Mouse (Mus musculus): ENCODE measurements around the gene Hist1h2bj. TPM values are rescaled to one million over a fixed set of nuclear protein-coding genes. Genes with fewer than 3 reads are reported as not detected.

The Hist1h2bj gene
- total RNA-seq, 2 experiments from 2014 or later: 41.8 to 44.7 TPM

DNA sequence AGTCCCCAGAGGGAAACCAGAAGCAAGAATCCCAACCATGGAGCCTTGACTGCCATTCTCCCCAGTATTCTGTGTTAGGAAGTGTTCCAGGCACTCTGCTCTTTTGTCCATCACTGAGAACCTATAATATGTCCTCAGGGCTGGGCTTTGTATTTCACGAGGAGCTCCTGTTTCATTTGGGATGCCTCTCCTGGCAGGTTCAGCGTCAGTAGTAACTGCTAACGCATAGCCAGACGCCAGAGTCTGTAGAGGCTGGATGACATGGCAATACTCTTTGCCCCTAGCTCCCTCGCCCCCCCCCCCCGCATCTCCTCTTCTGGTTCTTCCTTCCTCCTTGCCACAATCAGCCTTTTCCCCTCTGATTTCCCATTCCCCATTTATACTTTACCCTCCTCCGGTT, 33.4 kb upstream of the Hist1h2bj start, which contains the start of gene Prss16:
Gene Prss16, minus strand, starts transcription at position 101 of the 400 bp plus-strand sequence.
- intact Hi-C loops (cut with DNase I; ENCODE audit: low total_unique reads): loop anchor here (10.0 kb wide), 1 partner anchor 155 kb away; no protein-coding TSS in a partner anchor
- no peak for DNase-seq

DNA sequence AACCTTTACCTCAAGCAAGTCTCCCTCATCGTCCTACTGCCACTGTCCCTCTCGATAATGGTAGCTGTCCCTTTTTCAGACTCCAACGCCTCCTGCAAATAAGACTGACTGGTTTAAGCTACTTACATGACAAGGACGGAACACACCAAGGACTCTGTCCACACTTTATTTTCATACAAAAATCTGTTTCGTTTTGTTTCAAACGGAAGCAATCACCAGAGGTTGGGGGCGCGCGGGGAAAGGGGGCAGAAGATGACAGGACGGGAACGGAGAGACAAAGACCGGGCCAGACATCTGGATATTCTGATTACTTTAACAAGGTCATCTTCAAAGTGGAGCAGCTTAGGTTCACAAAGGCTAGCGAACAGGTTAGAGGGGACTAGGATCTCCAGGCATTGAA, 29.3 kb upstream of the Hist1h2bj start:
- intact Hi-C loops (cut with DNase I; ENCODE audit: low total_unique reads): loop anchor here (10.0 kb wide), 1 partner anchor 159 kb away; no protein-coding TSS in a partner anchor
- no peak for DNase-seq

DNA sequence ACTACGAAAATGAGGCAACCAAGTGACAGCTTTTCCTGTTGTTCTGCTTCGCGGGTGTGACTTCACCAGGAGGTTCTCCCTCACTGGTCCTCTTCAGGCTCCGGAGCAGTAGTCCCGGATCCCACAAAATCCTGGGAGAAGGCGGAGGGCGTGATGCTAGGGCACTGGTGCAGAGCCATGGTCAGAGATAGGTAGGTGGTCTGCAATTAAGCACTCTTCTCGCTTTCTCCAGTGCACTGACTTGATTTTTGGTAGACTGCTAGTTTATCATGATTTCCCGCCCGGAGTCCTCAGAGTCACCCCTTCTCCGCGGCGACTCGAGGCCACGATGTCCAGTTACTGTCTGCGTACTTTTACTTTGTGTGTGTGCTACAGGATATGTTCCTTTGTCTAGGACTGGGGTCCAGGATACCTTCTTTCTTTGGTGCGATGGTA, 28.6 kb upstream of the Hist1h2bj start:
- intact Hi-C loops (cut with DNase I; ENCODE audit: low total_unique reads): loop anchor here (10.0 kb wide), 1 partner anchor 160 kb away; no protein-coding TSS in a partner anchor
- no peak for DNase-seq

DNA sequence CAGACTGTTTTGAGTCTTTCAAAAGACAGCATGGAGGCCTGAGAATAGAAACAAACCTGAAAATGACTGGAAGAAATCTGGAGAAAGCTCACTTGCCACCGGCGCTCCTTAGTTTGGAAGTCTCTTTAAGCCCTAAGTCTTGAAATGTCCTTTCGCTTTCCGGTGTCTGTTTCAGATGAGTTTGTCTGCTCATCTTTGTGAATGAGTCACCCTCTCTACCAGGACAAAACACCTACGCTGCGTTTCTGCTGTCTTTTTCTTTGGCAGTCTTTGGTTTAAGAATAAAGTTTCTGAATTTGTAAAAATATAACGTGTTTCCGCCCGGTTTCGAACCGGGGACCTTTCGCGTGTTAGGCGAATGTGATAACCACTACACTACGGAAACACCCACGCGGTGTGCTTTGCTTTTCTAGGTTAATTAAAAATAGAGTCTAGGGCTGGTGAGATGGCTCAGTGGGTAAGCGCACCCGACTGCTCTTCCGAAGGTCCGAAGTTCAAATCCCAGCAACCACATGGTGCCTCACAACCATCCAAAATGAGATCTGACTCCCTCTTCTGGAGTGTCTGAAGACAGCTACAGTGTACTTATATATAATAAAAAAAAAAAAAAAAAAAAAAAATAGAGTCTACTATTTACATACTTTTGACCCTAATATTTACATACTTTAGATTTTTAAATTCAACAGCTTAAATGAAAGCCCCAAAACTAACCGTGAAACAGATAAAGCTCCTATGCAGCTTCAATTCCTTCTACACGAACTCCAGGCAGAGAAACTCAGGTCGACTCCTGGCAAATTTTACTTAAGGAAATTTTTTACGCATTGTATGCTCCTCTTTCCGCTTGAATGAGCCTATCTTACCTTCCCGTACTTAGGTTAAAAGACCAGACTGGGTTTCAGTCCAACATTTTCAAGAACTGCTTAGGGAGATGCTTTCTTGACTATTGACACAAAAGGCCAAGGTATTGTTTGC, 27.2 kb upstream of the Hist1h2bj start:
- intact Hi-C loops (cut with DNase I; ENCODE audit: low total_unique reads): loop anchor here (5.0 to 10.0 kb wide), 2 partner anchors 33 to 161 kb away; partner anchors contain the start of gene Pom121l2
- peak; percentile 49 for DNase-seq

DNA sequence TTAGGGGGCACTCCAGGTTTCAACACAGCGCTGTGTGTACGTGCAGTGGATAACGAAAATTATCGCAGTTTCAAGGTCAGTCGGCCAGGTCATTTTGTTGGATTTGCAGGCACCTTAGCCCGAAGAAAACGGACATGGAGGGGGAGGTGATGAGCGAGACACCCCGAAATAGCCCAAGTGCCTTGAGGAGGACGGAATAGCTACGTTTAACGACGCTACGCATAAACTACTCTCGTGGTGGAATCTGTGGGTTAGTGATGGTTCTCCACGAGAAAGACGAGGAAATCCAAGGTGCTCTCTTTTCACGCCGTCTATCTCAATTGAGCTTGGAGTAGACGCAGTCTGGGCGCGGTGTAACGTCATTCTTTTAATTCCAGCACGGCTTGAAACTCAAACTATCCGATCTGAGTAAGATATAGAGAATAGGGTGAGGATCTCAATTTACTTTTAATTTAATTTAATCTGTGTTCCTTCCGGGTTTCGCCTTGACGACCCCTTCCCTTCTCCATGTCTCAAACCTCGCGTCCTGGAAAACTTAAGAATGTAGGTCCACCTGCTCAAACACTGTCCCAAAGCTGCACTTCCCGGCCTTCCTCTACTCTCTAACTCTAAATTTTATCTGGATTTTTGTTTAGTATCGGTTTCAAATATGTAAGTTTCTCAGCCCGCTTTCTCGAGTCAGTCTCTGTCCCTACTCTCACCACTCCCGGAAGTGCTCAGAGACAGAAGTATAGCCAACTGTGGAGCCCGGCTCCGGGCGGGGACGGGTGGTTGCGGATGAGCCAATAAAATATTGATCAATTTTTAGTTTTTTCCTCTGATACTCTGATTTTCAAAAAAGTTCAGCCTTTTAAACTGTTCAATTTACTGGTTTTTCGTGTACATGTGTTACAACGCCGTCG, 22.8 kb upstream of the Hist1h2bj start:
- intact Hi-C loops (cut with DNase I; ENCODE audit: low total_unique reads): loop anchor here (5.0 to 10.0 kb wide), 4 partner anchors 38 to 1505 kb away; partner anchors contain the start of gene Pom121l2
- no peak for DNase-seq

DNA sequence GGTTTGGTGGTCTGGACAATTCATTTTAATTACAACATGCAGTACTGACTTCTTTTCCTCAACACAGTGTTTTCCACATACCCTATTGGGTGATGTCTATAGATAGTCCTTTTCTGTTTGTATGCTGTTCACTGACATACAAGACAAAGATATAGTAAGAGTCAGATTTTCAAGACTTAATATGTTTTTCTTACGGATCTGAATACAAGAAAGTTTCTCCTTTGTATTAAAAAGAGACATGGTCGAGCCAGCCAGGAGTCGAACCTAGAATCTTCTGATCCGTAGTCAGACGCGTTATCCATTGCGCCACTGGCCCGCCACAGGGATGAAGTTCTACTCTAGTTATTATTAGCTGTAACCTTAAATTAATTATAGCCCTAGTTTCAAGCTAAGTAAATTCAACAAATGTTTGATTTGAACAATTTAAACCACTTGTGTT, 22.1 kb upstream of the Hist1h2bj start:
- peak; percentile 49 for DNase-seq
- intact Hi-C loops (cut with DNase I; ENCODE audit: low total_unique reads): loop anchor here (10.0 kb wide), 2 partner anchors 1414 to 1504 kb away; no protein-coding TSS in a partner anchor

DNA sequence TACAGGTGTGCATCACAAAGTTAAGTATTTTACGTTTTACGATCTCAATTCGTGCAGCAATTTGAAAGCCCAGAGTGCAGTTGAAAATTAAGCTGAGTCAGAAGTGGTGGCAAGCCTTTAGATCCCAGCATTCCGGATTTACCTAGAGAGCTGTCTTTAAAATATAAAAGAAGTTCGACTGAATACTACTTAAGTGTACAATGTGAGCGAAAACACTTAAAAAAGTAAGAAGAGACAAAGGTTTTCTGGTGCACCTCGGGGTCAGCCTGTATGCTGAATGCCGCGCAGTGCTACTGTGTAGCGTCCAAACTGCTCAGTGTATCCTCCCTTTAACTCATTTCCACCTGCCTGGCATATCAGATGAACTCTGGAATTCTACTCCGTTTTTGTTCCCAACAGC, 21.4 kb upstream of the Hist1h2bj start:
- intact Hi-C loops (cut with DNase I; ENCODE audit: low total_unique reads): loop anchor here (10.0 kb wide), 2 partner anchors 1413 to 1503 kb away; no protein-coding TSS in a partner anchor
- DNase-seq: no peak

DNA sequence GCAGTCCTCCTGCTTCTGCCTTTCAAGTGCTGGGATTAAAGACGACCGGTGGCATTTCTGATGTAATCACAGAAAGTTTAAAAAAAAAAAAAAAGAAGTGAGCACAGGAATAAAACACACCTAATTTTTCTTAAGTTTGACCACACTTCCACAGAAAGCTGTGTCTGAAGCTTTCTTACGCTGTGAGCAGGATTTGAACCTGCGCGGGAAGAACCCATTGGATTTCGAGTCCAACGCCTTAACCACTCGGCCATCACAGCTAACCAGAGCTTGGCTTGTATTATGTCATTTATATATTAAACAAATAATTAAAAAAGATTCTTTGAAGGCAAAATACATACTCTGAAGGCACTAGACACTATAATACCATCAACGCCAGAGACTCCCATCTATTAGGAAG, 20.8 kb upstream of the Hist1h2bj start:
- intact Hi-C loops (cut with DNase I; ENCODE audit: low total_unique reads): loop anchor here (10.0 kb wide), 2 partner anchors 1413 to 1503 kb away; no protein-coding TSS in a partner anchor

DNA sequence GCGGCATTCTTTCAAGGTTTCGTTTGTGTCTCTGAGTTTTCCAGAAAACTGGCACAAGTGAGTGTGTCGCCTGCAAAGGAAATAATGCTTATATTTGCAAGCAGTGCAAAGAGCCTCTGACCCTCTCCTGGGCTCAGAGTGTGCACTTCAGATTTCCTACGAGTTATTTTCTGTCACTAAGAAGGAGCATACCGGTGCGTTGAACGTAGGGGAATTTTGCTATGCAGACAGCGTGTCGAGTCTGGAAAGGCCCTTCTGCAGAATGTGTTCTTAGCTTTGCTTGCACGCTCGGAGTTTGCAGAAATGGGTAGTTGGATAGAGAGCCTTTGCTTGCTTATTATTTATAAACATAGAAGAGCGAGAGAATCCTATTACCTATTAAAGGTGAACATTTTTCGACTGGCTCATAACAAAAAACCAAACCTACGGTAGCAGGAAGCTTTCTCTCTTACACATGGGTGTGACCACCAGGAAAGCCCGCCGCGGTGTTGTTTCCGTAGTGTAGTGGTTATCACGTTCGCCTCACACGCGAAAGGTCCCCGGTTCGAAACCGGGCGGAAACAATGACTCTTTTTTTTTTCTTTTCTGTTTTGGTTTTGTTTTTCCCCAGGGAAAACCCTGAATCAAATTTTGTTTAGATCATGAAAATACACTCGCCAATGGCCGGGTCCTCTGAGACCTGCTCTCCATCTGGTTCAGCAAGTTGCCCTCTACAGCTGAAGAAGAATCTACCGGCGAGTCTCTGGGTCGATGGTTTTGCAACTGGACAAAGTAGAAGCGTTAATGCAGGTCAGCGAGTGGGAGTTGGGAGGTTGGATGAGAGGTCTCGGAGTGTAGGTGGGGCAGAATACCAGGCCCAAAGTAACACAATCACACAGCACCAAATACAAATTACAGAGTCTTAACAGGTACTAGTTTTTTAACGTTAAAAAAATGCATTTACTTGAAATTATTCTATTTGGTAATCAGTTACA, 16.7 kb upstream of the Hist1h2bj start:
- intact Hi-C loops (cut with DNase I; ENCODE audit: low total_unique reads): loop anchor here (10.0 kb wide), 2 partner anchors 1408 to 1498 kb away; no protein-coding TSS in a partner anchor
- DNase-seq: peak; percentile 76

More for the DNA sequence above, 20.8 kb upstream of the Hist1h2bj start:
- DNase-seq: peak; percentile 68

DNA sequence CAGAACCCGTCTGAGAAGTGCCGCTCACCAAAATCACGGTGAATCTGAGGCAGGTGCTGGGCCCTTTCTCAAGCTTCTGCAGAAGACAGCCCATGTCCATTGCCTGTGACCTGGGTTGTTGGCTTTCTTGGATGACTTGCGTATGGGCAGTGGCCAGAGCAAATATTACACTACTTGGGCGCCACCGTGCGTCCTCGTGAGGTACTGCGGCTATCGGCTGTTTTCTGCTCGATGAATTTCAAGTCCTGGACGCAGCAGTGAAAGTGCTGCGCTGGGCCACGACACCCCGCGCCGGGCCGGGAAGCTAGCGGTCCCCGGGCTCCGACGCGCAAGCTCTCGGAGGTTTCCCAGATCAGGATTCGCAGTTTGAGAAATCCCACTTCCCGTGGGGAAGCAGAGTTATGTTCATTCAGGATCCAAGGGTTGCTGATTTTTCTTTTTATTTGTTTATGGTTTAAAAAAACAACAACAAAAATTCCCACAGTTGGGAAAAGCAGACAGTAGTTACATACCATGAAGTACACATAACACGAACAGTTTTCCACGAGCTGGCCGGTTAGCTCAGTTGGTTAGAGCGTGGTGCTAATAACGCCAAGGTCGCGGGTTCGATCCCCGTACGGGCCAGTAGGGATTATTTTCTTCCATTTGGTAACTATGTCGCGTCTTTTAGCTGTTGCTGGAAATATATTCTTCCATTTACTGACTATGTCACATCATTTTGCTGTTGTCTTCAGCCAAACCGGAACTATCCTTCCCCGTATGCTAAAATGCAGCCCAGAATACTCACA, 14.1 kb upstream of the Hist1h2bj start:
- DNase-seq: peak; percentile 91
- intact Hi-C loops (cut with DNase I; ENCODE audit: low total_unique reads): loop anchor here (10.0 kb wide), 2 partner anchors 1406 to 1496 kb away; no protein-coding TSS in a partner anchor

DNA sequence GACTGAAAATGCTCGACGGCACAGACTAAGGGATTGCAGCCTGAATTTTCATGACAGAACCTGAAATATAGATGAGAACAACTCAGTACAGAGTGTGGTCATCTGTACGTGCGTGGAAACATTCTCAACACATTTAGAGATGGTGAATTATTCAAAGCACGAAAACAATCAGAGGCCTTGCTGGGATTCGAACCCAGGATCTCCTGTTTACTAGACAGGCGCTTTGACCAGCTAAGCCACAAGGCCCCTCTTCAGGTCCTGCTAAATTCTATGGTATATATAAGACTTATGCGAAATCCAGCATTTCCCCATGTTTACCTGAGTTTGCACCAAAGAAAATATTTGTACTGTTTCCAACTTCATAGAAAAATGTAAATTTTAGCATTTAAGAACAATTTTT, 13.1 kb upstream of the Hist1h2bj start:
- no peak for DNase-seq
- intact Hi-C loops (cut with DNase I; ENCODE audit: low total_unique reads): loop anchor here (10.0 kb wide), 3 partner anchors 205 to 1495 kb away; no protein-coding TSS in a partner anchor

DNA sequence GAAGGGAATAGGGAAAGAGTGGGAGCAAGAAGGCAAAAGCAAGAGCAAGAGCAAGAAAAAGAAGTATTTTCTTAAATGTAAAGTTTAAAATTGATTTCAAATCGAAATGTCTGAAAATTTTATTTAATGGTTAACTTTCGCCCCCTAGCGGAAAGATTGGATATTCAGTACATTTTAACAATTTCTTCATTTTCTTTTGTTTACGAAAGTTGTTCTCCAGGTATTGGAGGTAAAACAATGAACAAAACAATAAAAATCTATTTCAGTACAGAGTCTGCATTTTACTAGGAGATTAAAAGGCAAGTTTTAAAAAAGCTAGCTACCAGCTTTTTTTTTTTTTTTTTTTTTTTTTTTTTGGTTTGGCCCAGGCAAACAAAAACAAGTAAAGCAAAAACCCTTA, 12.5 kb upstream of the Hist1h2bj start:
- intact Hi-C loops (cut with DNase I; ENCODE audit: low total_unique reads): loop anchor here (10.0 kb wide), 1 partner anchor 206 kb away; no protein-coding TSS in a partner anchor
- DNase-seq: no peak

DNA sequence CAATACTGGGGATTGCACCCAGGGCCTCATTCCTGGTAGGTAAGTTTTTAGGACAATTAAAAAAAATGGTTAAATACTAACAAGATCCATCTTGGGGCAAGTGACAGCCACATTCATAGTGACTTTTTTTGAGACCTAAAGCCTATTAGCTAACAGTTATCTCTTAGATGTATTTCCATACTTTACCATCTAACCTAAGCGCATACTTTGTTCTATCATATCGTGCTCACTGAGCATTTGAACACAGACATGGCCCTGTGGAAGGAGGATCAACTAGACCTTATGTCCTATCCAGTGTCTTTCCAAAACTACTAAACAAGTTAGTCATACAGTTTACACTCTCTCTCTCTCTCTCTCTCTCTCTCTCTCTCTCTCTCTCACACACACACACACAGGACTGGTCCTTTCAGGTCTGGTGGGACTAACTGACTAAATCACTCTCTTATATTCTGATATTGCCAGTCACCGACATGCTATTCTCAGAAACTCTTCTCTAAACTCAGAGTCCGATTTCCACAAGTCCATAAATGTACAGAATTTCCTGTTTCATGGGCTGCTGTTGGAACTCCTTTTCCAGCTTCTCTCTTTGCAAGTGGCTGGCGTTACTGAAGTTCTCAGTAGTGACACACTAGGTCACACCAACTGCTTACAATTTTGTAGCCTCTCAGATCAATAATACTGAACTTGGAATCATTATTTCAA, 9.1 kb upstream of the Hist1h2bj start:
- no peak for DNase-seq
- intact Hi-C loops (cut with DNase I; ENCODE audit: low total_unique reads): loop anchor here (10.0 kb wide), 1 partner anchor 209 kb away; no protein-coding TSS in a partner anchor

DNA sequence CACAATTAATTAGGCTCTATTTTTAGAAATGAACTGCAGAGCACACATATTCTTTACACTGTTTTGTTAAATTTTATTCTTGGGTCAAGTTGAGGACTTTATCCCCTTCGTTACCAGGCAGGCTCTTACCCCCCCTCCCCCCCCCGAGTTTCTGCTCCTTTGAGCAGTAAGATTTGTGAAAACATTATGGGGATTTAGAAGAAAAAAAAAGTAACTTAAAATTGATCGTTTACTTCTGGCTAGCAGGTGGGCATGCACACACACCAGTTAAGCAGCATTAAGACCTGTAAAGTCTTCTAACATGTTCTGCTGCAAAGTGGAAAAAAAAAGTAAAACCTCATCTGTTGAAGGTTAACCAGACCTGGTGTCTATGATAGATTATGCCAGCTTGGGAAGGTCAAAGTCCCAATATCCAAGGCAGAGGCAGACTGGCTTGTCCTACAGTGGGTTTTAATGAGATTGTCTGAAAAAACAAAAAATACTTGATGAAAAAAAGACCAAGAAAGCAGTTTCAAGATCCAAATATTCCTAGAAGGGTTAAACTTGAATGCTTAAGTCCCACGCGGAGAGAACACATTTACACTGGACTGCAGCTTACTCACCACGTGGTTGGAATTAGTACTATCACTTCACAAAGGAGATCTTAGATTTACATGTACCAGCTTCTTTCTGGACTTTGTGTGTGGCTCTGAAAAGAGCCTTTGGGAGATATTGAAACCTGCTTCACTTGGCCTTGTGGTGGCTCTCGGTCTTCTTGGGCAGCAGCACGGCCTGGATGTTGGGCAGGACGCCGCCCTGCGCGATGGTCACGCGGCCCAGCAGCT, 8.4 kb upstream of the Hist1h2bj start:
- DNase-seq: no peak
- intact Hi-C loops (cut with DNase I; ENCODE audit: low total_unique reads): loop anchor here (10.0 kb wide), 1 partner anchor 210 kb away; no protein-coding TSS in a partner anchor
